Mouse (Mus musculus): ENCODE measurements around the gene Eya3. TPM values are rescaled to one million over a fixed set of nuclear protein-coding genes. Genes with fewer than 3 reads are reported as not detected.
"Not testable (repeated sequence)": the region's sequence is repeated elsewhere in the genome, so short reads cannot be mapped to it uniquely, and the experiment has no call there.

Gene Eya3
- polyA plus RNA-seq (2015; fragmentation: Nextera tagmentation; extraction: Ambion mirVana): 24.7 and 25.4 TPM in 2 replicates

DNA sequence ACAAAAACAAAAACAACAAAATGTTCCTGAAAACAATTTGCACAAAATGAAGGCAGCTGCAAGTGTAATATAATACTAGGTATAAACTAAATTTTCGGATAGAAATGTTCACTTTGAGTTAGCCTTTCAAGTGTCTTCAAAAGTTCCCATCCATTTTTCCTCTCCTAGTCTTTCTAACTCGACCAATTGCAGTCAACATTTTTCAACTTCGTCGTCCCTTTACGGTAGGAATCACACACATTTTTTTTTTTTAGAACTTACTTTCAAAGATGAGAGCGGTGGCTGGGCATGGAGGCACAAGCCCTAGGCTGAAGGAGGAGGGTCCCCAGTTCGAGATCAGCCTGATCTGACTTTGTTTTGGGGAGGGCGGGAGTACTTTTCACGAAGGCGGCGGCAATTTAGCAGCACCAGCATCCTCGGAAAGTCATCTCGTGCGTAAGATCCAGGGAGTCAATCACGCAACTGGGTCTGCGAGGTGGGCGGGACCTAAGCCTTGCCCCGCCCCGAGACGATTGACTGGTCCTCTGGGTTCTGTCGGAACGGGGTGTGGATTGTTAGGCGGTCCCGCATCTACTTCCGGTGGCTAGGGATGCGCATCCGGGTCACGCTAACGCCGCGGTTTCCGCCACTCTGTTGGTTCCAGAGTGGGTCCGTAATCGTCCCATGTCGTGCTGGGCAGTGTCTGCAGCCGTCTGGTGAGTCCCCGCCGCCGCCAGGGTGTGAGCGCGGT is at the start of gene Eya3:
TSS of gene Eya3 (plus strand) at position 527 of the 730 bp plus-strand sequence.
- WGBS: under 1% methylated on average over 41 of the region's 41 CpGs
- H3K27ac ChIP-seq (replicated peaks): peak within 1 kb of the TSS; percentile 86
- no peaks in the 10 kb centered on the region for H3K27me3 ChIP-seq
- H3K9ac ChIP-seq: peak within 1 kb of the TSS; percentile 81
- H3K4me3 ChIP-seq (replicated peaks): peak within 1 kb of the TSS; percentile 96
- H3K4me1 ChIP-seq: peaks cover 5% of the 10 kb centered on the region; the same call in 1 of the 2 replicates
- peaks cover 8% of the 10 kb centered on the region; the same call in 1 of the 2 replicates for H3K36me3 ChIP-seq
- H3K9me3 ChIP-seq (replicated peaks): no peaks in the 10 kb centered on the region
- ATAC-seq (ENCODE audit: insufficient number of reproducible peaks, low FRiP score, low TSS enrichment, low read depth): peak; percentile 99
- H3K4me2 ChIP-seq (replicated peaks): peak within 1 kb of the TSS; percentile 73

DNA sequence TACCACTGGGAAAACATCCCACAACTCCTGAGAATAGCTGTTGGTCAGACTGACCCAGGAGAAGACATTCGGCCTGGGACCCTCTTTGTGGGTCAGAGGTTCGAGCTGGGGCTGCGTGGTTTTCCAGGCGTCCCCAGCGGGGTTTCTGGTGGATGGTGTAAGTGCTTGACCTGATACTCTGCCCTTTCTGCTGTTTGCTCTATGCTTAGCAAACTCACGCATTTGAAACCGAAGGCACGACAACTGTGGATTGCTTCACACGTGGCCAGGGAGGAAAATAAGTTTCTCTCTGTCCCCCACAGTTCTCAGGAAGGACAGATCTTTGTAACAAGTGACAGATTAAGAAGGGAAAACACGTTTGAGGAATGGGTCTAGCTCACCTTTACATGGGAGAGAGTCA is 48.1 kb upstream of the Eya3 start:
- ATAC-seq (ENCODE audit: insufficient number of reproducible peaks, low FRiP score, low TSS enrichment, low read depth): no peak
- Histone ChIP-seq H3K36me3 (no peaks in the 10 kb centered on the region), H3K9ac (no peak overlapping the region), H3K4me3 (replicated peaks) (no peak overlapping the region), H3K27me3 (no peaks in the 10 kb centered on the region), H3K27ac (replicated peaks) (no peak overlapping the region), H3K4me2 (replicated peaks) (no peak overlapping the region), H3K9me3 (replicated peaks) (no peaks in the 10 kb centered on the region), H3K4me1 (no peaks in the 10 kb centered on the region)
- 81% methylated on average over 10 of the region's 10 CpGs for whole genome bisulfite sequencing

- WGBS: 86% methylated on average over 9 of the region's 9 CpGs
- no peak overlapping the region for H3K4me2 ChIP-seq (replicated peaks)
- no peak overlapping the region for H3K9ac ChIP-seq
- no peak overlapping the region for H3K27ac ChIP-seq (replicated peaks)
- H3K9me3 ChIP-seq (replicated peaks): no peaks in the 10 kb centered on the region
- H3K27me3 ChIP-seq: no peaks in the 10 kb centered on the region
- no peak overlapping the region for H3K4me3 ChIP-seq (replicated peaks)
- ATAC-seq (ENCODE audit: insufficient number of reproducible peaks, low FRiP score, low TSS enrichment, low read depth): no peak
- H3K4me1 ChIP-seq: no peaks in the 10 kb centered on the region
- no peaks in the 10 kb centered on the region for H3K36me3 ChIP-seq
Measured at GRCm38 (mm10) chr4:132592958-132593357, 45.8 kb upstream of the Eya3 start.

GRCm38 (mm10) chr4:132594191-132594590 is 44.6 kb upstream of the Eya3 start:
- no peak overlapping the region for H3K4me3 ChIP-seq (replicated peaks)
- H3K4me1 ChIP-seq: no peaks in the 10 kb centered on the region
- no peaks in the 10 kb centered on the region for H3K36me3 ChIP-seq
- no peak overlapping the region for H3K4me2 ChIP-seq (replicated peaks)
- WGBS: 32% methylated on average over 4 of the region's 4 CpGs
- no peaks in the 10 kb centered on the region for H3K27me3 ChIP-seq
- no peaks in the 10 kb centered on the region for H3K9me3 ChIP-seq (replicated peaks)
- ATAC-seq (ENCODE audit: insufficient number of reproducible peaks, low FRiP score, low TSS enrichment, low read depth): no peak
- H3K27ac ChIP-seq (replicated peaks): no peak overlapping the region
- H3K9ac ChIP-seq: no peak overlapping the region

GRCm38 (mm10) chr4:132598861-132599260 is 39.9 kb upstream of the Eya3 start:
- Histone ChIP-seq H3K27me3 (no peaks in the 10 kb centered on the region), H3K9me3 (replicated peaks) (no peaks in the 10 kb centered on the region), H3K36me3 (no peaks in the 10 kb centered on the region), H3K27ac (replicated peaks) (no peak overlapping the region), H3K4me3 (replicated peaks) (no peak overlapping the region), H3K4me1 (no peaks in the 10 kb centered on the region), H3K9ac (no peak overlapping the region), H3K4me2 (replicated peaks) (no peak overlapping the region)
- ATAC-seq (ENCODE audit: insufficient number of reproducible peaks, low FRiP score, low TSS enrichment, low read depth): no peak
- 84% methylated on average over 2 of the region's 2 CpGs for WGBS

- Histone ChIP-seq H3K9ac (no peak overlapping the region), H3K4me3 (replicated peaks) (no peak overlapping the region), H3K36me3 (no peaks in the 10 kb centered on the region), H3K4me1 (no peaks in the 10 kb centered on the region), H3K27me3 (no peaks in the 10 kb centered on the region), H3K4me2 (replicated peaks) (no peak overlapping the region), H3K27ac (replicated peaks) (no peak overlapping the region), H3K9me3 (replicated peaks) (no peaks in the 10 kb centered on the region)
- WGBS: 71% methylated on average over 3 of the region's 3 CpGs
- no peak for ATAC-seq (ENCODE audit: insufficient number of reproducible peaks, low FRiP score, low TSS enrichment, low read depth)
Measured at GRCm38 (mm10) chr4:132599764-132600163, 39.0 kb upstream of the Eya3 start.

- H3K4me2 ChIP-seq (replicated peaks): no peak overlapping the region
- no peaks in the 10 kb centered on the region for H3K4me1 ChIP-seq
- H3K9me3 ChIP-seq (replicated peaks): no peaks in the 10 kb centered on the region
- WGBS: 85% methylated on average over 6 of the region's 6 CpGs
- H3K36me3 ChIP-seq: no peaks in the 10 kb centered on the region
- H3K9ac ChIP-seq: no peak overlapping the region
- H3K27me3 ChIP-seq: no peaks in the 10 kb centered on the region
- no peak for ATAC-seq (ENCODE audit: insufficient number of reproducible peaks, low FRiP score, low TSS enrichment, low read depth)
- no peak overlapping the region for H3K4me3 ChIP-seq (replicated peaks)
- no peak overlapping the region for H3K27ac ChIP-seq (replicated peaks)
Measured at GRCm38 (mm10) chr4:132600465-132600864, 38.3 kb upstream of the Eya3 start.

GRCm38 (mm10) chr4:132601242-132601641 is 37.5 kb upstream of the Eya3 start:
- H3K36me3 ChIP-seq; H3K4me2 ChIP-seq (replicated peaks); H3K27ac ChIP-seq (replicated peaks); H3K4me1 ChIP-seq; H3K4me3 ChIP-seq (replicated peaks); H3K9me3 ChIP-seq (replicated peaks); ATAC-seq (ENCODE audit: insufficient number of reproducible peaks, low FRiP score, low TSS enrichment, low read depth); H3K9ac ChIP-seq; H3K27me3 ChIP-seq: not testable (repeated sequence)
- 88% methylated on average over 4 of the region's 5 CpGs for WGBS

- WGBS: 73% methylated on average over 4 of the region's 4 CpGs
- no peaks in the 10 kb centered on the region for H3K4me1 ChIP-seq
- no peaks in the 10 kb centered on the region for H3K9me3 ChIP-seq (replicated peaks)
- H3K27me3 ChIP-seq: no peaks in the 10 kb centered on the region
- H3K36me3 ChIP-seq: no peaks in the 10 kb centered on the region
- H3K9ac ChIP-seq: no peak overlapping the region
- H3K27ac ChIP-seq (replicated peaks): no peak overlapping the region
- no peak for ATAC-seq (ENCODE audit: insufficient number of reproducible peaks, low FRiP score, low TSS enrichment, low read depth)
- H3K4me3 ChIP-seq (replicated peaks): no peak overlapping the region
- H3K4me2 ChIP-seq (replicated peaks): no peak overlapping the region
Measured at GRCm38 (mm10) chr4:132603468-132603867, 35.3 kb upstream of the Eya3 start.

DNA sequence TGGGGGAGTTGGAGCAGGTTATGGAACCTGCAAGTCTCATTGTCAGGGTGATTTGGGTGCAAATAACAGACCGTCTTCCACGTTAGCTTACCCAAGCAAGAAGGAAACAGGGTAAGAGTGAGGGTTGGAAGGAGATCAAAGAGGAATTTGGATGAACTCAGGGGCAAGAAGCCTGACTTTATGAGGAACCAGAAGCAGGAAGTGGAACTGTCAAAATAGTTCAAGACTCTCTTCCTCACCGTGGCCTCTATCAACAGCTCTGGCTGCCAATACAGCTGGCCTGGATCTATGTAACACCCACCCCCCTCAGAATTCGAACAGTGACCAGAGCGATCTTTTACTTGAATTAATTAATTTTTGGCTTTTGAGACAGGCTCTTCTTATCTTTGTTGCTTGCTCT is 33.0 kb upstream of the Eya3 start:
- WGBS: 69% methylated on average over 5 of the region's 5 CpGs
- H3K4me2 ChIP-seq (replicated peaks): no peak overlapping the region
- no peak overlapping the region for H3K27ac ChIP-seq (replicated peaks)
- no peak for ATAC-seq (ENCODE audit: insufficient number of reproducible peaks, low FRiP score, low TSS enrichment, low read depth)
- no peak overlapping the region for H3K4me3 ChIP-seq (replicated peaks)
- H3K9me3 ChIP-seq (replicated peaks): no peaks in the 10 kb centered on the region
- H3K4me1 ChIP-seq: no peaks in the 10 kb centered on the region
- no peaks in the 10 kb centered on the region for H3K36me3 ChIP-seq
- H3K9ac ChIP-seq: no peak overlapping the region
- no peaks in the 10 kb centered on the region for H3K27me3 ChIP-seq

DNA sequence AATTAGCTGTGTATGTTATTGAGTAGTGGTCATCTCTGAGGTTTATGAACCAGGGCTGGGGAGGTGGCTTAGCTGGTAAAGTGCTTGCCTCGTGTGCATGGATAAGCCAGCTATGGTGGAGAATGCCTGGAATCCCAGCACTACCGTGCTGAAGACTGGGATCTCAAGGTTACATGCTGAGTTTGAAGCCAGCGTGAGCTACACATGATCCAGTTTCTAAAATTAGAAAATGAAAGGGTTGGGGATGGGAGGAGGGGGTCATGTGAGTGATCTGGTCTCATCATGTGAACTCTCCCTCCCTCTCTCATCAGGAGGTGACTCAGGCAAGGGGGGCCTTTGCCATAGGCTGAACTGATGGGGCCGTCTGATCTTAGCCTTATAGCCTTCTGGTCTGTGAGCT is 30.6 kb upstream of the Eya3 start:
- Histone ChIP-seq H3K27me3 (no peaks in the 10 kb centered on the region), H3K9me3 (replicated peaks) (no peaks in the 10 kb centered on the region), H3K36me3 (no peaks in the 10 kb centered on the region), H3K4me2 (replicated peaks) (no peak overlapping the region), H3K27ac (replicated peaks) (no peak overlapping the region), H3K4me3 (replicated peaks) (no peak overlapping the region), H3K4me1 (no peaks in the 10 kb centered on the region), H3K9ac (no peak overlapping the region)
- 45% methylated on average over 4 of the region's 4 CpGs for WGBS
- no peak for ATAC-seq (ENCODE audit: insufficient number of reproducible peaks, low FRiP score, low TSS enrichment, low read depth)
